Mouse (Mus musculus) spleen, postnatal 10 days (tissue): Measurements from ENCODE around the gene Clec4b2.
"Not testable (repeated sequence)": the region's sequence is repeated elsewhere in the genome, so short reads cannot be mapped to it uniquely, and the experiment has no call there.

Experiments
- DNase-seq, 2 experiments: peaks; one replicate each; pipeline ENCODE4 v3.0.0; 2021 to 2022; ENCODE audit warnings: low spot score in 2 of 2

Gene Clec4b2

GRCm38 (mm10) chr6:123172593-123172992 lies at the start of gene Clec4b2:
Gene Clec4b2 (plus strand): TSS chr6:123172893.
- no peak for DNase-seq

DNA sequence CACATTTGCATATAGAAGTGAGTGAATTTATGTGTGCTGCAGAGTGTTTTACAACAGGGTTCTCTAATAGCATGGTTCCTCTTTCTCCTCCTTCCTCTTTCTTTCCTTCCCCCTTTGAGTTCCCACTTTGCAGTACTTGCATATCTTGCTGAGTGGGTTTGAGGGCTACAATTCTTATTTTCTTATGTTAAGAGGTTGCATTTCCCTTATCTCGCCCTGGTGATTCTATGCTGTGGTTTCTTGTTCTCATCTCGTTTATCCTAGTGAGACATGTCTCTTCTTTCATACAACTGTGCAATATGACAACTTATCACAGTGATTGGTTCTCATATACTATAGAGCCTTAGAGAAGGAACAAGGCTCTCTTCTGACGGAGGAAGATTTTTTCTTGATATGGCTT lies 49.5 kb upstream of the Clec4b2 start:
- no peak for DNase-seq

GRCm38 (mm10) chr6:123127173-123127572 lies 45.5 kb upstream of the Clec4b2 start:
- DNase-seq = no peak

- not testable (repeated sequence) for DNase-seq
Observed at GRCm38 (mm10) chr6:123137766-123138526, 34.7 kb upstream of the Clec4b2 start.

DNA sequence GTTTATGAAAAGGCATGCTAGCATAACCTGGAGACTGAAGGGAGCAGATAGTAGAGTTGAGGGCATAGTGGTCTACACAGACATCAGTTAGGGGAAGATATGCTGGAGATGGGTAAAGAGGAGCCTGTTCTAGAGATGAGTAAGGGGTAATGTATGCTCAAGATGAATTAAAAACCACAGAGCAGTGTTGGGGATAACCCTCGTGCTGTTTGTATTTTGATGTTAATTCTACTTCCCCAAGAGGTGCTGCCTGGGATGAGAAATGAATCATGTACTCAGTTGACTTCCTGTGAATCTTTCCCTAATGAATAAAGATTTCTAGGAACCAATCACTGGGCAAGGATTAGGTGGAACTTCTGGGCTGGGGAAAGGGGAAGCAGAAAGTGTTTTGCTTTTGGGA lies 2.6 kb upstream of the Clec4b2 start:
- no peak for DNase-seq

DNA sequence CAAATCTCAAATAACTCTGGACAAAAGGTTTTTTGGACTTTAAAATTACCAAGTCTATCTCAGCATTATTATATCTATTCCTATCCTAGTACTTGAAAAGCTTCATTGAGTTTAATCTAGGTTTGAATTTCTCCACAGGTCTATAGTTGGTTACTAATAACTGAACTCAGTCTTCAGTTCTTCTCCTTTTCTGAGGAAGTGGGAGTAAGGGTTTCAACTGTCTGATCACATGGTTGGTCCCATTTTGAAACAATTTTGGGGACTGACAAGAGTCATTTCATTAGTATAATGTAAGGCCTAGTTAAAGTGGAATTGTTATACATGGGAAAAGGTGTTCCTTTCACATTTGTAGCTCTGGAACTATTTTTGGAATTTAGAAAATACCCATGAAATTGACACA lies 1.7 kb upstream of the Clec4b2 start:
- no peak for DNase-seq

DNA sequence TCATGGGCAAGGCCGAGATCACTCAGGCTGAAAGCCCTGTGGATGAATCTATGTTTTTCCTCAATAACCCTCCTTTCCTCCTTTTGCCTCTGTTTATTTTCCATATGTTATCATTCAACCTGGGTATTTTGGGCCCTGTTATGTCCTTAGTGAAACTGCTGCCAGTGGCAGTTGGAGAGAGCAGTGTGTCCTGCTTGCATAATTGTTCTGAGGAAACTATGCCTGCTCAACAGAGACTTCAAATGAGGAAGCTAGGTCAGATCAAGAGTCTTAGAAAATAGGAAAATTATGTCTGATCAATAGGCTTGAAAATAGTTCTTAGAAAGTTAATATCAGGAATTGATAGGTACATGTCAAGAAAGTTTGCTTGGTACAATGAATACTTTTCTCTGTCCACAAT lies 2.9 kb downstream of the Clec4b2 start:
- no peak for DNase-seq

DNA sequence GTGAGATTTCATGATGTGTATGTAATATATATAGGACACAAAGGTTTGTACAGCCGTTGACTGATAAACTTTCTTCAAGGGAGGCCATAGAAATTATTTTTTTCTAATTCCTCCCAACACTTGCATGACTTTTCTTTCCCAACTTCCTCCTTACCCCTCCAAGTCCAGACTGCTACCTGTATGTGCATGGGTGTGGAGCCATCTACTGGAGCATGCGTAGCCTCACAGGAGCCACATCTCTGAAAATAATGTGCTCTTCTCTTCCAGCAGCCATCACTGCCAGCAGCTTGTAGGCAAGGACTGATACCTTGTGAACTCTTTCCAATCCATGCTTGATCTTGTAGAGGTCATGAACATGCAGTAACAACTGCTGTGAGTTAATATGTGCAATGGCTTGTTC lies 12.2 kb downstream of the Clec4b2 start:
- not testable (repeated sequence) for DNase-seq

GRCm38 (mm10) chr6:123207187-123208076 lies 34.7 kb downstream of the Clec4b2 start:
- DNase-seq = peak in 1 of 2 experiments; percentile 34

DNA sequence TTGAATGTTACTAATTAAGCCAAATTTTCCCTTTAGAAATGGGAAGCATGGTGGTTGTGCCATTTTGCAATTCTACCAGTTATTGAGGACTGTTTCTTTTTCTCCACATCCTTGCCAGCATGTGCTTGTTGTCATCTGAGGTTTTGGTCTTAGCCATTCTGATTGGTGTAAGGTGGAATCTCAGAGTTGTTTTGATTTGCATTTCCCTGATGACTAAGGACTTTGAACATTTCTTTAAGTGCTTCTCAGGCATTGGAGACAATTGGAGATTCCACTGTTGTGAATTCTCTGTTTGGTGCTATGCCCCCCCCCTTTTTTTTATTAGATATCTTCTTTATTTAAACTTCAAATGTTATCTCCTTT lies 35.4 kb downstream of the Clec4b2 start:
- DNase-seq = not testable (repeated sequence)

DNA sequence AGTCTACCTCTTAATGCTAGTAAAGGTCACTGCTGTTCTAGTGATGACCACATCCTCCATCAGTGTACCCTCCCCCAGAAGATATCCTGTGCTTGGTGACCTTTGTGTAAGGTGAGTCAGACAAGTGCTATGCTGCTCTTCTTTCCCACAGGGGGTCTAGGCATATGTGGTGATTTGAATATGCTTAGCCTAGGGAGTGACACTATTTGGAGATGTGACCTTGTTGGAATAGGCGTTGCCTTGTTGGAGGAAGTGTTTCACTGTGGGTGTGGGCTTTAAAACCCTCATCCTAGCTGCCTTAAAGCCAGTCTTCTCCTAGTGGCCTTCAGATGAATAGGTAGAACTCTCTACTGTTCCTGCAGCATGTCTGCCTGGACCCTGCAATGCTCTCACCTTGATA lies 39.0 kb downstream of the Clec4b2 start:
- no peak for DNase-seq

DNA sequence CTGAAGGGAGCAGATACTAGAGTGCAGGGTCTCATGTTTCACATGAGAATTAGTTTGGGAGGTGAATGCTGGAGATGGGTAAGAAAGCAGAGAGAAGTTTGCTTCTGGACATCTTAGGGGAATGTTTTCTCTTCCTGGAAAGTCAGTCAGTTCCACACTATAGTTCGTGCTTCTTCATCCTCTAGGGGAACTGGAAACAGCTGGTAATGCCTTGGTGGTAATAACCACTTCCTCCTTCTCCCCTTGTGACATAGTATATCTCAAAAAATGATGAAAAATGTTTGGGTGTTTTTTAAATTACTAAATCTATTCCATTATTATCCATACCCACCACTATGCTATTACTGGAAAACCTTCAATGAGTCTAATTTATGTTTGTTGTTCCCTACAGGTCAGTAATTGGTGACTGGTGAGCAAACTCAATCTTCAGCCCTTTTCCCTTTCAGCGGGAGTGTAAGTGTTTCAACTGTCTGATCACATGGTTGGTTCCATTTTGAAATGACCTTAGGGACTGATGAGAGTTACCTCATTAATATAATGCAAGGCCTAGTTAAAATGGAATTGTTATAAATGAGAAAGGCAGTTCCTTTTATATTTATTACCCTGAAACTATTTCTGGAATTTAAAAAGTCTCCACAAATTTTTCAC lies 55.0 kb downstream of the Clec4b2 start:
- DNase-seq = no peak

GRCm38 (mm10) chr6:123229644-123230043 lies 57.0 kb downstream of the Clec4b2 start, which contains the start of gene Clec4n:
Gene Clec4n (plus strand): TSS chr6:123229843.
- DNase-seq = no peak

DNA sequence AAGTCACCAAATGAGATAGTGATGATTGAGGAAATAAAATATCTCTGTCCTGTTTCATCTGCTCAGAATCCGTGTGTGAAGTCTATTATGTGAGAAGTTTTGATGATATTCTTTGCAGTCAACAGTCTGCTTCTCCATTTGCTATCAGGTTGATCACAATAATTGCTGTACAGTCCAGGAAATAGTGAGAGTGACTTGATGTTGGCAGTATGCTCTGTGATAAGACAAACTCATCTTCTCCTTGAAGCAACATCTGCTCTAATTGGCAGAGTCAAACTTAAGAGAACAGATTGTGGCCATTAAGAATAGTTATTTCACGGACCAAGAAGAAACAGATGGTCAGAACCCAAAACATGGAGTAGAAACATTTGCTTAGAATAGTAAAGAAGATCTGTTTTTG lies 58.5 kb downstream of the Clec4b2 start:
- no peak for DNase-seq

DNA sequence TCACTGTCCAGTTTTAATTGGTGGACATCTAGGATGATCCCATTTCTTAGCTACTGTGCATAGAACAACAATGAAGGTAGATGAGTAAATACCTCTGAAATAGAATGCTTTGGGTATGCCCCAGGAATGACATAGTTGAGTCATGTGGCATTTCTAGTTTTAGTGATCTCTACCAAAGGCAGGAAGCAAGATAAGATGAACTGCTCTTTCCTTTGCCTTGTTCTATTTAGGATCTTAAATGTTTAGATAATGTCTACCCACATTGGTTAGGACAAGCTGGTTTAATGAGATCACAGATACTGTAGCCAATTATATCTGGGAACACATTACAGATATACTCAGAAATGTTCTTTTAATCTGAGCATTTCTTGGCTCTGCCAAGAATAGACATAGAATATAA lies 64.9 kb downstream of the Clec4b2 start:
- DNase-seq = no peak

GRCm38 (mm10) chr6:123244201-123244600 lies 71.5 kb downstream of the Clec4b2 start:
- DNase-seq = no peak

DNA sequence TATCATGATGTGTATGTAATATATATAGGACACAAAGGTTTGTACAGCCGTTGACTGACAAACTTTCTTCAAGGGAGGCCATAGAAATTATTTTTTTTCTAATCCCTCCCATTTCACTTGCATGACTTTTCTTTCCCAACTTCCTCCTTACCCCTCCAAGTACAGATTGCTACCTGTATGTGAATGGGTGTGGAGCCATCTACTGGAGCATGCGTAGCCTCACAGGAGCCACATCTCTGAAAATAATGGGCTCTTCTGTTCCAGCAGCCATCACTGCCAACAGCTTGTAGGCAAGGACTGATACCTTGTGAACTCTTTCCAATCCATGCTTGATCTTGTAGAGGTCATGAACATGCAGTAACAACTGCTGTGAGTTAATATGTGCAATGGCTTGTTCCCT lies 76.2 kb downstream of the Clec4b2 start:
- not testable (repeated sequence) for DNase-seq

GRCm38 (mm10) chr6:123252735-123253134 lies 80.0 kb downstream of the Clec4b2 start:
- DNase-seq = no peak
